Mouse (Mus musculus) lung, adult 2 months (tissue): ENCODE measurements around the gene Tsfm. TPM values are rescaled to one million over a fixed set of nuclear protein-coding genes. Genes with fewer than 3 reads are reported as not detected.

ENCODE experiments used
- DNase-seq: peaks from one replicate; pipeline ENCODE4 v3.0.0; 2022
- H3K4me1 ChIP-seq: fragments of 200-500 bp; 2 replicates; pipeline ENCODE4 v1.6.1; 2011; ENCODE audit warnings: low read length; ENCODE audit not compliant: control insufficient read depth, insufficient read depth
- H3K4me3 ChIP-seq: fragments of 200-500 bp; replicated peaks from 2 replicates; pipeline ENCODE3; 2011; ENCODE audit warnings: low read depth, mild to moderate bottlenecking, control low read depth, low read length; ENCODE audit errors: extremely low read depth
- CTCF ChIP-seq: fragments of 200-500 bp; IDR thresholded peaks from 2 replicates; pipeline ENCODE4 v1.5.1; 2011; ENCODE audit warnings: mild to moderate bottlenecking, low read length, control low read depth; ENCODE audit not compliant: insufficient read depth
- POLR2A ChIP-seq: fragments of 200-500 bp; IDR thresholded peaks from 2 replicates; pipeline ENCODE4 v1.6.1; 2011; ENCODE audit warnings: low read depth, mild to moderate bottlenecking, control low read depth, low read length, borderline replicate concordance; ENCODE audit errors: extremely low read depth
- WGBS: fragments of 180-500 bp; shearing (Covaris S2); methylation state at CpG from one replicate; pipeline ENCODE4 v1.1.7; 2018; 5-methylcytosine and 5-hydroxymethylcytosine counted together
- polyA plus RNA-seq: library from polyadenylated mRNA; depleted of rRNA; stranded (reverse); fragments of >200 nt; gene quantifications from 2 replicates; pipeline ENCODE4 v1.2.3, GENCODE M21; 2012

Gene Tsfm
- polyA plus RNA-seq, 1 experiment = 22.4 TPM

DNA sequence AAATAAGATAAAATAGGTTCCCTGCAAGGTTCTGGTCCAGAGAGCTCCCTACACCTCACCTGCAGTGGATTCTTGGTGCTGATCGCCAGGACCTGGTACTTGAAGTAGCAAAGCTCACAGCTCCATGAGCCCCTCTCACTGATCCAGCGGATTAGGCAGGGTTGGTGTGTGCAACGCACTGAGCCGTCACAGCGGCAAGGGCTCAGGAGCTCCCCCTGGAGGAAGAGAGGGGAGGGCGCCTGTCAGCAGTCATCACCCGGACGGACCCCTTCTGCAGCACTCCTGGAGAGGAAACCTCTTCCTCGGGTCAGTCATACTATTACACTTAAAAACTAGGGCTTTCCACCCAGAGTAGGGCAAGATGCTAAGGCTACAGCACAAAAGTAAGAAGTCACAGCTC is 27.5 kb upstream of the Tsfm start:
- Histone ChIP-seq H3K4me1 (0 out of 2 replicates have a peak, but pooled peaks cover 2% of the 10 kb centered on the region), H3K4me3 (no peak overlapping the region)
- WGBS = under 1% methylated on average over 9 of the region's 9 CpGs
- TF ChIP-seq POLR2A (no peak), CTCF (peak; percentile 93)
- DNase-seq = peak; percentile 74

DNA sequence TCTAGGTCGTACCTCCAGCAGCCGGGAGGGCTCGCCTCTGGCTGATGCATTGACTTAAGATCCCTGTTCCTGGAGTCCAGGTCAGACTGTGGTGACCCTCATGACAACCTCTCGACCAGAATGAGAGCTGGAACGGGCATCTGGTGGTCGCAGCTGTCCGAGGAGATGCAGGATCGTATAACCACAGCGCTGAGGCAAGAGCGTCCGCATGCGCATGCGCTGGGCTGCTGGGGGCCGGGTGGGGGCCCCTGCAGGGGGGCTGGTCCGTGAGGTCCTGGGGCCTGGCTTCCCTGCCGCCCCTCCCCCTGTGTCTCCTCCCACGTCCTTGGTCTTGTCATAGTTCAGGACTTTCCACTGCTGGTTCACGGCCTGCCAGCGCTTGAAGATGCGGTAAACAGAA is 25.9 kb upstream of the Tsfm start:
- 0 out of 2 replicates have a peak, but pooled peaks cover 2% of the 10 kb centered on the region for H3K4me1 ChIP-seq
- no peak for TF ChIP-seq CTCF
- no peak for TF ChIP-seq POLR2A
- WGBS = 85% methylated on average over 20 of the region's 20 CpGs
- DNase-seq = no peak
- H3K4me3 ChIP-seq = no peak overlapping the region

GRCm38 (mm10) chr10:127055406-127055805 is 24.8 kb upstream of the Tsfm start:
- 74% methylated on average over 8 of the region's 8 CpGs for WGBS
- H3K4me1 ChIP-seq = 0 out of 2 replicates have a peak, but pooled peaks cover 1% of the 10 kb centered on the region
- no peak overlapping the region for H3K4me3 ChIP-seq
- no peak for DNase-seq
- TF ChIP-seq CTCF (no peak), POLR2A (no peak)

- H3K4me1 ChIP-seq = no peaks in the 10 kb centered on the region
- WGBS = 72% methylated on average over 4 of the region's 4 CpGs
- no peak for DNase-seq
- TF ChIP-seq CTCF (no peak), POLR2A (no peak)
- no peak overlapping the region for H3K4me3 ChIP-seq
These were observed 24.0 kb upstream of the Tsfm start for GRCm38 (mm10) chr10:127054646-127055045.

GRCm38 (mm10) chr10:127050119-127050474 is 19.5 kb upstream of the Tsfm start:
- TF ChIP-seq CTCF = no peak
- Histone ChIP-seq H3K4me1 (peaks cover 3% of the 10 kb centered on the region; the same call in 1 of the 2 replicates), H3K4me3 (no peak overlapping the region)
- no peak for DNase-seq
- WGBS = 9% methylated on average over 10 of the region's 10 CpGs

DNA sequence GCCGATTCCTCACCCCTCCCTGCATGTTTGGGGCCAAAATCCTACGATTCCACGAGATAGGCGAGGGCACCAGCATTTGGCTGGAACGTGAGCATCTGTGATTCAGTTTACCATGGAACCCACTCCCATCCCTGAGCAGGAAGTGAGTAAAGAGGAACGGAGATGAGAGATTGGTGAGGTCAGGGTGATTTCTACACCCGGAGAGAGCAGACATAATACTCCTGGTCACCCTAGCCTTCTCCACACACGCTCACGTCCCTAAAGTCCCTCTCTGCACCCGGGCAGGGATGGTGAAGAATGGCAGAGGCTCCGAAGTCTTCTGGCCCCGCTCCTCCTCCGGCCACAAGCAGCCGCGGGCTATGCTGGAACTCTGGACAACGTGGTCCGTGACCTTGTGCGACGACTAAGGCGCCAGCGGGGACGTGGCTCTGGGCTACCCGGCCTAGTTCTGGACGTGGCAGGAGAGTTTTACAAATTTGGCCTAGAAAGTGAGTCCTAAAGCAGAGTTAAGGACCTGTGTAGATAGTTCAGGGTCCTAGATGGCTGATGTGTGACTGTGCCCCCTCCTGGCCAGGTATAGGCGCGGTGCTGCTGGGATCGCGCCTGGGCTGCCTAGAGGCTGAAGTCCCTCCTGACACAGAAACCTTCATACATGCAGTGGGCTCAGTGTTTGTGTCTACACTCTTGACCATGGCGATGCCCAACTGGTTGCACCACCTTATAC is 18.9 kb upstream of the Tsfm start:
- H3K4me3 ChIP-seq = no peak overlapping the region
- 3% methylated on average over 29 of the region's 29 CpGs for WGBS
- H3K4me1 ChIP-seq = peaks cover 3% of the 10 kb centered on the region; the same call in 1 of the 2 replicates
- TF ChIP-seq POLR2A (no peak), CTCF (0 out of 2 replicates have a peak, but pooled peaks have one; percentile 7)
- peak; percentile 17 for DNase-seq

GRCm38 (mm10) chr10:127048608-127049394 is 18.2 kb upstream of the Tsfm start:
- TF ChIP-seq POLR2A (no peak), CTCF (no peak)
- 6% methylated on average over 35 of the region's 35 CpGs for WGBS
- Histone ChIP-seq H3K4me3 (no peak overlapping the region), H3K4me1 (peaks cover 3% of the 10 kb centered on the region; the same call in 1 of the 2 replicates)
- no peak for DNase-seq

- DNase-seq = no peak
- TF ChIP-seq POLR2A = no peak
- no peak for TF ChIP-seq CTCF
- H3K4me3 ChIP-seq = no peak within 1 kb of the TSS
- peaks cover 3% of the 10 kb centered on the region; the same call in 1 of the 2 replicates for H3K4me1 ChIP-seq
- 39% methylated on average over 5 of the region's 5 CpGs for WGBS
These were observed 17.3 kb upstream of the Tsfm start, which contains the start of gene Cyp27b1 for GRCm38 (mm10) chr10:127047954-127048353. Gene Cyp27b1, plus strand, starts transcription at chr10:127048250.

DNA sequence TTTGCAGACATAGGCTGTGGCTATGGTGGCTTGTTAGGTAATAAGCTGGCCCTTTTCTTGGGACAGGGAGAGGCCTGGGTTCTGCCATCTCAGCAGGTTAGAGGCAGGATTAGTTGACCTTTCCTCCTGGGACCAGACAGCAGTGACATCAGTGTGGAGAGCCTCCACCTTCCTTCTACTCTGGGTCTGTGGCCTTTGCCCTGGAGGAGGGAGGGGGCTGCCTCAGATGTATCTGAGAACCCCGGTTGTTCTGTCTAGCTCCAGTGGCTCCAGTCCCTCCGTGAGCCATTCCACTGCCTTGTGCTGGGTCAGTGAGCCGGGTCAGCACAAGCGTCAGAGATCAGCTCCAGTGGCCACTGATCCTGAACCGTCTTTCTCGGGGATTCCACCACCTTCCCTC is 12.5 kb upstream of the Tsfm start:
- Histone ChIP-seq H3K4me3 (no peak overlapping the region), H3K4me1 (0 out of 2 replicates have a peak, but pooled peaks cover 3% of the 10 kb centered on the region)
- no peak for TF ChIP-seq POLR2A
- no peak for TF ChIP-seq CTCF
- WGBS = 89% methylated on average over 6 of the region's 6 CpGs
- no peak for DNase-seq
